Mouse (Mus musculus) kidney, adult 2 months (tissue): Measurements from ENCODE around the gene Cd3d. TPM values are rescaled to one million over a fixed set of nuclear protein-coding genes. Genes with fewer than 3 reads are reported as not detected.

Experiments
- DNase-seq: peaks from one replicate; pipeline ENCODE4 v3.0.0; 2021
- H3K27ac ChIP-seq: fragments of 200-500 bp; 2 replicates; pipeline ENCODE4 v1.5.1; 2012; ENCODE audit warnings: low read depth, low read length, control low read depth, inconsistent platforms; ENCODE audit not compliant: insufficient read depth
- H3K27me3 ChIP-seq: fragments of 200-500 bp; replicated peaks from 2 replicates; pipeline ENCODE4 v1.6.1; 2012; ENCODE audit warnings: mild to moderate bottlenecking, moderate library complexity, low read length, inconsistent platforms; ENCODE audit not compliant: control insufficient read depth, insufficient read depth
- H3K36me3 ChIP-seq: fragments of 200-500 bp; 2 replicates; pipeline ENCODE4 v1.6.1; 2012; ENCODE audit warnings: mild to moderate bottlenecking, moderate library complexity, low read length, inconsistent platforms; ENCODE audit not compliant: control insufficient read depth, insufficient read depth
- H3K4me1 ChIP-seq: fragments of 200-500 bp; 2 replicates; pipeline ENCODE4 v1.6.1; 2011; ENCODE audit warnings: low read length; ENCODE audit not compliant: control insufficient read depth, insufficient read depth
- H3K4me3 ChIP-seq: fragments of 200-500 bp; 2 replicates; pipeline ENCODE4 v1.5.1; 2011; ENCODE audit warnings: mild to moderate bottlenecking, low read depth, low read length, control low read depth; ENCODE audit not compliant: insufficient read depth
- CTCF ChIP-seq: fragments of 200-500 bp; conservative IDR thresholded peaks from 2 replicates; pipeline ENCODE4 v1.5.1; 2011; ENCODE audit warnings: low read depth, mild to moderate bottlenecking, control low read depth, low read length, moderate library complexity, mixed read lengths; ENCODE audit not compliant: insufficient read depth, insufficient read length
- POLR2A ChIP-seq: fragments of 200-500 bp; IDR thresholded peaks from one replicate; pipeline ENCODE4 v1.6.1; 2011; ENCODE audit warnings: low read depth, low read length, control low read depth
- WGBS: fragments of 180-500 bp; shearing (Covaris S2); methylation state at CpG from one replicate; pipeline ENCODE4 v1.1.7; 2018; 5-methylcytosine and 5-hydroxymethylcytosine counted together
- polyA plus RNA-seq: library from polyadenylated mRNA; depleted of rRNA; stranded (reverse); fragments of >200 nt; gene quantifications from 2 replicates; pipeline ENCODE4 v1.2.3, GENCODE M21; 2012

The Cd3d gene
- polyA plus RNA-seq, 1 experiment: 2.9 TPM

- no peak overlapping the region for H3K27ac ChIP-seq
- WGBS: 70% methylated on average over 12 of the region's 12 CpGs
- TF ChIP-seq POLR2A: no peak
- no peak for TF ChIP-seq CTCF
Observed at GRCm38 (mm10) chr9:45007404-45007803, 25.8 kb downstream of the Cd3d start.

GRCm38 (mm10) chr9:45008342-45008741, 26.8 kb downstream of the Cd3d start:
- TF ChIP-seq POLR2A: no peak
- TF ChIP-seq CTCF: no peak
- Histone ChIP-seq H3K27me3 (no peaks in the 10 kb centered on the region), H3K36me3 (no peaks in the 10 kb centered on the region), H3K27ac (no peak overlapping the region), H3K4me3 (no peak overlapping the region), H3K4me1 (no peaks in the 10 kb centered on the region)
- 77% methylated on average over 4 of the region's 4 CpGs for WGBS
- no peak for DNase-seq

More at GRCm38 (mm10) chr9:45007404-45007803, 25.8 kb downstream of the Cd3d start:
- no peaks in the 10 kb centered on the region for H3K4me1 ChIP-seq
- H3K36me3 ChIP-seq: no peaks in the 10 kb centered on the region
- H3K4me3 ChIP-seq: no peak overlapping the region
- no peak for DNase-seq
- no peaks in the 10 kb centered on the region; the same call in 1 of the 2 replicates for H3K27me3 ChIP-seq

- Histone ChIP-seq H3K36me3 (no peaks in the 10 kb centered on the region), H3K27ac (no peak within 1 kb of the TSS), H3K4me3 (no peak within 1 kb of the TSS), H3K27me3 (no peaks in the 10 kb centered on the region), H3K4me1 (no peaks in the 10 kb centered on the region)
- TF ChIP-seq POLR2A: no peak
- no peak for TF ChIP-seq CTCF
- WGBS: 86% methylated on average over 19 of the region's 19 CpGs
- no peak for DNase-seq
Observed at GRCm38 (mm10) chr9:45009180-45010078, 27.8 kb downstream of the Cd3d start, which contains the start of gene Cd3e. TSS of gene Cd3e (minus strand) at chr9:45009627.

GRCm38 (mm10) chr9:45010461-45010860, 28.9 kb downstream of the Cd3d start:
- DNase-seq: no peak
- TF ChIP-seq POLR2A: no peak
- TF ChIP-seq CTCF: no peak
- no peak overlapping the region for H3K4me3 ChIP-seq
- H3K27ac ChIP-seq: no peak overlapping the region
- WGBS: 73% methylated on average over 4 of the region's 4 CpGs
- no peaks in the 10 kb centered on the region for H3K27me3 ChIP-seq
- H3K4me1 ChIP-seq: no peaks in the 10 kb centered on the region
- no peaks in the 10 kb centered on the region for H3K36me3 ChIP-seq

- no peak overlapping the region for H3K4me3 ChIP-seq
- TF ChIP-seq POLR2A (no peak), CTCF (no peak)
- no peaks in the 10 kb centered on the region for H3K4me1 ChIP-seq
- no peak for DNase-seq
- no peak overlapping the region for H3K27ac ChIP-seq
- no peaks in the 10 kb centered on the region for H3K36me3 ChIP-seq
- WGBS: 50% methylated on average over 6 of the region's 6 CpGs
- H3K27me3 ChIP-seq: no peaks in the 10 kb centered on the region
Observed at GRCm38 (mm10) chr9:45011291-45011690, 29.7 kb downstream of the Cd3d start.

- TF ChIP-seq POLR2A: no peak
- no peak for TF ChIP-seq CTCF
- Histone ChIP-seq H3K36me3 (no peaks in the 10 kb centered on the region), H3K4me3 (no peak overlapping the region), H3K4me1 (no peaks in the 10 kb centered on the region), H3K27ac (no peak overlapping the region), H3K27me3 (no peaks in the 10 kb centered on the region)
- WGBS: 36% methylated on average over 2 of the region's 2 CpGs
- DNase-seq: no peak
Observed at GRCm38 (mm10) chr9:45014879-45015278, 33.3 kb downstream of the Cd3d start.

- Histone ChIP-seq H3K4me3 (no peak overlapping the region), H3K27me3 (no peaks in the 10 kb centered on the region), H3K36me3 (no peaks in the 10 kb centered on the region), H3K27ac (no peak overlapping the region), H3K4me1 (no peaks in the 10 kb centered on the region)
- 38% methylated on average over 3 of the region's 3 CpGs for WGBS
- no peak for DNase-seq
- TF ChIP-seq POLR2A: no peak
- no peak for TF ChIP-seq CTCF
Observed at GRCm38 (mm10) chr9:45015841-45016240, 34.3 kb downstream of the Cd3d start.
